Mouse (Mus musculus) cerebellum, adult 2 months (tissue): Measurements from ENCODE around the gene Tln2. TPM values are rescaled to one million over a fixed set of nuclear protein-coding genes. Genes with fewer than 3 reads are reported as not detected.

Source experiments
- DNase-seq, 2 experiments: peaks; one replicate each; pipeline ENCODE4 v3.0.0; 2021
- H3K27ac ChIP-seq: fragments of 200-500 bp; 2 replicates; pipeline ENCODE4 v1.5.1; 2012; ENCODE audit warnings: low read length, control low read depth, inconsistent platforms; ENCODE audit not compliant: insufficient read depth
- H3K27me3 ChIP-seq: fragments of 200-500 bp; 2 replicates; pipeline ENCODE4 v1.6.1; 2012; ENCODE audit warnings: inconsistent platforms, mild to moderate bottlenecking, low read length, moderate library complexity; ENCODE audit not compliant: control insufficient read depth, insufficient read depth
- H3K4me1 ChIP-seq: fragments of 200-500 bp; 2 replicates; pipeline ENCODE4 v1.6.1; 2011; ENCODE audit warnings: low read length; ENCODE audit not compliant: control insufficient read depth, insufficient read depth
- H3K4me3 ChIP-seq: fragments of 200-500 bp; replicated peaks from 2 replicates; pipeline ENCODE3; 2011; ENCODE audit warnings: mild to moderate bottlenecking, low read depth, low read length, control low read depth; ENCODE audit not compliant: insufficient read depth
- CTCF ChIP-seq: fragments of 200-500 bp; IDR thresholded peaks from 2 replicates; pipeline ENCODE4 v1.5.1; 2011; ENCODE audit warnings: low read depth, mild to moderate bottlenecking, control low read depth, low read length, moderate library complexity, borderline replicate concordance; ENCODE audit not compliant: insufficient read depth
- POLR2A ChIP-seq: fragments of 200-500 bp; IDR thresholded peaks from 2 replicates; pipeline ENCODE4 v1.6.1; 2011; ENCODE audit warnings: low read length, control low read depth, borderline replicate concordance; ENCODE audit not compliant: insufficient read depth
- WGBS: fragments of 180-500 bp; shearing (Covaris S2); methylation state at CpG from one replicate; pipeline ENCODE4 v1.1.7; 2018; 5-methylcytosine and 5-hydroxymethylcytosine counted together
- polyA plus RNA-seq: library from polyadenylated mRNA; depleted of rRNA; stranded (reverse); fragments of >200 nt; gene quantifications from 2 replicates; pipeline ENCODE4 v1.2.3, GENCODE M21; 2012; rRNA removed

The Tln2 gene
- polyA plus RNA-seq, result 25.9 and 28.7 TPM in 2 replicates

DNA sequence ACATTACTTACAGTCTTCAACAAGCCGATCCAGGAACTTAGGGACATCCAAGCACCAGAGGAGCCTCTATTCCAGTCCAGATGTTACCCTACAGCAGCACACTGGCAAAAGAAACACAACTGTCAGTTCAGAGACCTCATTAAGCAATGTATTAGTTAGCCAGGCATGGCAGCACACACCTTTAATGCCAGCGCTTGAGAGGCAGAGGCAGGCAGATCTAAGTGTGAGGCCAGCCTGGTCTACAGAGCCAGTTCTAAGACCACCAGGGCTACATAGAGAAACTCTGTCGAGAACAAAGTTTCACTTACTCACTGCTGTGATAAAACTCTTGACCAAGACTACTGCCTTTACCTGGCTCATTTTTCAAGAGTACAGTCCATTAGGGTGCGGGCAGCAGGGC is at the start of gene Tln2:
Gene Tln2 (minus strand): TSS at position 101 of the 400 bp plus-strand sequence.
- DNase-seq, result no peak
- Histone ChIP-seq H3K4me3 (no peak within 1 kb of the TSS), H3K27ac (no peak within 1 kb of the TSS), H3K27me3 (no peaks in the 10 kb centered on the region), H3K4me1 (peaks cover 3% of the 10 kb centered on the region; the same call in 1 of the 2 replicates)
- TF ChIP-seq POLR2A (no peak), CTCF (no peak)
- 96% methylated on average over 4 of the region's 4 CpGs for WGBS

DNA sequence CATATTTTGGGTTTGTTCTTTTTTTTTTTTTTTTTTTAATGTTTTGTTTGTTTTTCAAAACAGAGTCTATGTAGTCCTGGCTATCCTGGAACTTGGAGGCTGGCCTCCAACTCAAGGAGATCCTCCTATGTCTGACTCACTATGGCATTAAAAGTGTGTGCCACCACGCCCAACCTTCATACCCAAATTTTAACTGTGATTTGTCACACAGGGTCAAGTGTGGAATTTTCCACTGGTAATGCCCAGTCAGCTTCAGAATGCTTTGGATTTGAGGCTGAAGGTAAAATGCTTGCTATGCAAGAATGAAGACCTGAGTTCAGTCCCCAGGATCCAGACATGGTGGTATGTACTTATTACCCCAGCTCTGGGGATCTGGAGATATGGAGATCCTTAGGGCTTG is 49.7 kb upstream of the Tln2 start:
- no peak overlapping the region for H3K4me3 ChIP-seq
- no peak for TF ChIP-seq CTCF
- TF ChIP-seq POLR2A, result no peak
- no peaks in the 10 kb centered on the region for H3K4me1 ChIP-seq
- DNase-seq, result no peak
- H3K27ac ChIP-seq, result no peak overlapping the region
- H3K27me3 ChIP-seq, result no peaks in the 10 kb centered on the region
- 98% methylated on average over 1 of the region's 1 CpGs for WGBS

DNA sequence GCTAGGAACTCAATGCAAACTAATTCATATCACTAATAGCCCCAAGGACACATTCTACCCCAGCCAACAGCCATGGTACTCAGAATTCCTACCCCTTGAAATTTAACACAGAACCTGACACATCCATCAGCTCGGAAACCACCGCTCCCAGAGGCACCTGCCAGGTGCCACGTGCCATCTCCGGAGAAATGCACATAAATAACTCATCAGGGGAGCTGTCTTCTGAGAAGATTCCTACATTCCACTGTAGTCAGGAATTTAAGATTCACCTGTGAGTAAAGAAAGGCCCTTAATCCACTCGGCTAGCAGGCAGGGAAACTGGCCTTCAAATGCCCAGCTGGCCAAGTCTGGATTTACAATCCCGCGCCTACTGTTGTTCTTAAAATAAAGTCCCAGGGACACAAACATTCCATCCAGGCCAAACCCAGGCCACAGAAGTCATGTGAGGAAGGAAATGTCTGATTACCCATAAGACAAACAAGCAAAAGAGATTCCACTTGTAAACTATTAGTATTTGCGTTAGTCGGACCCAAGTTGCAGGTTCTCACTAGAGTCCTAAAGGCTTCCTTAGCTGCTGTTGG is 48.4 kb upstream of the Tln2 start:
- no peaks in the 10 kb centered on the region for H3K4me1 ChIP-seq
- no peak for DNase-seq
- no peaks in the 10 kb centered on the region for H3K27me3 ChIP-seq
- TF ChIP-seq CTCF (no peak), POLR2A (no peak)
- H3K4me3 ChIP-seq, result no peak overlapping the region
- WGBS, result 84% methylated on average over 9 of the region's 9 CpGs
- H3K27ac ChIP-seq, result no peak overlapping the region

DNA sequence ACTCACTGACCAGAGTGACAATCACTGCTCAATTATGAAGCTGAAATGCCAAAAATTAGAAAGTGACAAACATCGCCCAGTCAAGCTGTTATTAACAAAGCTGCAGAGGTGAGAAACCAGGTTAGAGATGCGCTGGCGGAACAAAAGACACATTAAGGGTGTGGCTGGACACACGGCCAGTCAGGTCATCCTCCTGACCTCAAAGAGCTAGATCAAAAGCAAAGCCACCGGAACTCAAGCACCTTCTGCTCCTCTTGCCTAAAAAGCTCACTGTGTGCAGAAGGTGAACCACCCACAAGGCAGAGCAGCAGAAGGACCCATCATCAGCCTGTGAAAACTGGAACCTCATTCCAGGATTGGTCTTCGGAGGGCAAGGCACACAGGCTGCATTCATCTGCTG is 47.8 kb upstream of the Tln2 start:
- WGBS, result 90% methylated on average over 6 of the region's 6 CpGs
- H3K4me3 ChIP-seq, result no peak overlapping the region
- H3K27me3 ChIP-seq, result no peaks in the 10 kb centered on the region
- TF ChIP-seq POLR2A (no peak), CTCF (no peak)
- no peaks in the 10 kb centered on the region for H3K4me1 ChIP-seq
- DNase-seq, result no peak
- H3K27ac ChIP-seq, result no peak overlapping the region

- 83% methylated on average over 7 of the region's 7 CpGs for WGBS
These were observed 46.4 kb upstream of the Tln2 start for GRCm38 (mm10) chr9:67605867-67606435.

GRCm38 (mm10) chr9:67604940-67605339 is 45.4 kb upstream of the Tln2 start:
- H3K27ac ChIP-seq, result no peak overlapping the region
- no peak overlapping the region for H3K4me3 ChIP-seq
- no peaks in the 10 kb centered on the region for H3K27me3 ChIP-seq
- no peak for DNase-seq
- TF ChIP-seq CTCF (no peak), POLR2A (no peak)
- H3K4me1 ChIP-seq, result no peaks in the 10 kb centered on the region

More at GRCm38 (mm10) chr9:67605867-67606435, 46.4 kb upstream of the Tln2 start:
- TF ChIP-seq CTCF (no peak), POLR2A (no peak)
- Histone ChIP-seq H3K27me3 (no peaks in the 10 kb centered on the region), H3K27ac (no peak overlapping the region), H3K4me1 (no peaks in the 10 kb centered on the region), H3K4me3 (no peak overlapping the region)
- DNase-seq, result no peak

- H3K4me3 ChIP-seq, result no peak overlapping the region
- H3K4me1 ChIP-seq, result no peaks in the 10 kb centered on the region
- DNase-seq, result no peak
- no peak for TF ChIP-seq CTCF
- no peak for TF ChIP-seq POLR2A
- no peak overlapping the region for H3K27ac ChIP-seq
- no peaks in the 10 kb centered on the region for H3K27me3 ChIP-seq
- WGBS, result 85% methylated on average over 5 of the region's 5 CpGs
These were observed 42.8 kb upstream of the Tln2 start for GRCm38 (mm10) chr9:67602347-67602746.

- H3K4me3 ChIP-seq, result no peak overlapping the region
- no peak for TF ChIP-seq POLR2A
- no peak for TF ChIP-seq CTCF
- H3K4me1 ChIP-seq, result no peaks in the 10 kb centered on the region
- no peak overlapping the region for H3K27ac ChIP-seq
- no peaks in the 10 kb centered on the region for H3K27me3 ChIP-seq
- WGBS, result 50% methylated on average over 5 of the region's 5 CpGs
- DNase-seq, result no peak
These were observed 35.7 kb upstream of the Tln2 start for GRCm38 (mm10) chr9:67595221-67595620.
